Comparison of ENCODE assay signal across 8 mouse cellular contexts in genomic region chr6:112489910-112490559, GRCm38 (mm10). TPM values are rescaled to one million over a fixed set of nuclear protein-coding genes. Genes with fewer than 3 reads are reported as not detected.
DNase-seq lines count a peak whose midpoint lies in the region; ATAC-seq lines count a peak whose summit lies in the region.

Gene Oxtr, minus strand, starts transcription at chr6:112489943.

- DNase-seq in heart, postnatal 14 days: no peak
- no peak for DNase-seq in adrenal gland, adult 2 months
- DNase-seq in adipocyte (ENCODE audit: low spot score): no peak
- no peak for DNase-seq in cerebellum, postnatal 14 days

- peaks cover 15% of the 10 kb centered on the region for H3K4me1 ChIP-seq in heart, embryonic 11.5 days (ENCODE audit: control insufficient read depth, insufficient read depth, low read length)
- peaks cover 7% of the 10 kb centered on the region for H3K4me1 ChIP-seq in heart, embryonic 16.5 days (ENCODE audit: control insufficient read depth, insufficient read depth, low read length)
- peaks cover 21% of the 10 kb centered on the region for H3K4me1 ChIP-seq in midbrain, embryonic 12.5 days

- H3K36me3 ChIP-seq in heart, embryonic 11.5 days (ENCODE audit: control insufficient read depth, insufficient read depth, low read length): no peaks in the 10 kb centered on the region
- H3K36me3 ChIP-seq in heart, embryonic 16.5 days (ENCODE audit: control insufficient read depth, insufficient read depth): no peaks in the 10 kb centered on the region
- H3K36me3 ChIP-seq in midbrain, embryonic 12.5 days: no peaks in the 10 kb centered on the region

- 0 out of 2 replicates have a peak within 1 kb of the TSS, but pooled peaks have one; percentile 34 for H3K9ac ChIP-seq in heart, embryonic 11.5 days (ENCODE audit: low read depth, low read length)
- H3K9ac ChIP-seq in heart, embryonic 16.5 days (ENCODE audit: low read length): peak within 1 kb of the TSS; percentile 42
- peak within 1 kb of the TSS; percentile 20 for H3K9ac ChIP-seq in midbrain, embryonic 12.5 days (replicated peaks)

- H3K27me3 ChIP-seq in heart, embryonic 11.5 days (ENCODE audit: control insufficient read depth, insufficient read depth, low read length): peaks cover 59% of the 10 kb centered on the region
- H3K27me3 ChIP-seq in heart, embryonic 16.5 days (ENCODE audit: control insufficient read depth, insufficient read depth, low read length): peaks cover 49% of the 10 kb centered on the region
- peaks cover 81% of the 10 kb centered on the region for H3K27me3 ChIP-seq in midbrain, embryonic 12.5 days

- no peaks in the 10 kb centered on the region for H3K9me3 ChIP-seq in heart, embryonic 11.5 days (replicated peaks; ENCODE audit: control insufficient read depth, low read length)
- H3K9me3 ChIP-seq in heart, embryonic 16.5 days (replicated peaks; ENCODE audit: control insufficient read depth, low read length): no peaks in the 10 kb centered on the region
- H3K9me3 ChIP-seq in midbrain, embryonic 12.5 days: no peaks in the 10 kb centered on the region

- H3K27ac ChIP-seq in heart, embryonic 11.5 days (ENCODE audit: low read depth, low read length): no peak within 1 kb of the TSS
- no peak within 1 kb of the TSS for H3K27ac ChIP-seq in heart, embryonic 16.5 days (ENCODE audit: low read length)
- H3K27ac ChIP-seq in midbrain, embryonic 12.5 days (replicated peaks): no peak within 1 kb of the TSS

- ATAC-seq in heart, embryonic 11.5 days (replicated peaks; ENCODE audit: insufficient number of reproducible peaks, low FRiP score, low TSS enrichment): no peak
- no peak for ATAC-seq in heart, embryonic 16.5 days (replicated peaks; ENCODE audit: extremely low read depth, insufficient read depth, low FRiP score)
- ATAC-seq in midbrain, embryonic 12.5 days (ENCODE audit: low FRiP score, low read depth): peak; percentile 5; the same call in 1 of the 2 replicates
- ATAC-seq in erythroblast, adult 5-6 weeks (replicated peaks; ENCODE audit: low FRiP score, poor library complexity, severe bottlenecking): no peak

- peak within 1 kb of the TSS; percentile 30 for H3K4me3 ChIP-seq in heart, embryonic 11.5 days (ENCODE audit: low read depth, low read length)
- peak within 1 kb of the TSS; percentile 54 for H3K4me3 ChIP-seq in heart, embryonic 16.5 days (ENCODE audit: low read length)
- H3K4me3 ChIP-seq in midbrain, embryonic 12.5 days: peak within 1 kb of the TSS; percentile 38

- H3K4me2 ChIP-seq in heart, embryonic 11.5 days: peak within 1 kb of the TSS; percentile 68
- peak within 1 kb of the TSS; percentile 84 for H3K4me2 ChIP-seq in heart, embryonic 16.5 days (ENCODE audit: low read depth, low read length)
- peak within 1 kb of the TSS; percentile 64 for H3K4me2 ChIP-seq in midbrain, embryonic 12.5 days (replicated peaks)

- intact Hi-C loops in heart, postnatal 14 days (cut with DNase I): loop anchor here (5.0 to 10.0 kb wide), 3 partner anchors 135 to 512 kb away; partner anchors contain the start of gene Rad18

- WGBS in heart, embryonic 11.5 days (ENCODE audit: insufficient replicate concordance): 5% methylated on average over 24 of the region's 24 CpGs
- 7% methylated on average over 23 of the region's 24 CpGs for WGBS in heart, embryonic 16.5 days
- whole genome bisulfite sequencing in midbrain, embryonic 12.5 days: 6% methylated on average over 24 of the region's 24 CpGs

RNA-seq across cellular contexts. Expression of gene Oxtr, which starts in this region (rescaled TPM):
- polyA plus RNA-seq in heart, embryonic 11.5 days (2014; fragmentation: Nextera tagmentation; extraction: Ambion mirVana): 0.13 and 0.26 TPM in 2 replicates
- under 1 TPM; 0.15 to 0.19 TPM for total RNA-seq in heart, postnatal 14 days (2021)
- total RNA-seq in adrenal gland, adult 2 months (2021): 100 to 1,000 TPM in 1 of 2 experiments, 10 to 100 TPM in 1; 21.0 to 333 TPM
- 98.5 and 193 TPM in 2 replicates for polyA plus RNA-seq in adrenal gland, adult 2 months (2012; rRNA removed)
- polyA plus RNA-seq in heart, embryonic 16.5 days (2015; fragmentation: Nextera tagmentation; extraction: Ambion mirVana): 0.16 and 0.18 TPM in 2 replicates
- 0.08 and 0.26 TPM in 2 replicates for polyA plus RNA-seq in midbrain, embryonic 12.5 days (2016; fragmentation: Nextera tagmentation; extraction: Ambion mirVana)
- not detected in 2 replicates for total RNA-seq in erythroblast, adult 5-6 weeks (2015; ENCODE audit: low replicate concordance)
- 0.14 TPM in 1 of 2 replicates, not detected in the other for total RNA-seq in erythroblast, adult 5-6 weeks (2017; ENCODE audit: low replicate concordance)

Comparison
In these comparisons a context has a peak if more than half of its experiments do, and no peak if none do; other contexts are left out.
1. RNA of gene Oxtr (total RNA-seq): 21.0 to 333 TPM in adrenal gland, adult 2 months; 0.15 to 0.19 TPM in heart, postnatal 14 days and 0.14 TPM in erythroblast, adult 5-6 weeks; every median in the first group is over 10 times any median in the second.
2. RNA of gene Oxtr (polyA plus RNA-seq): 98.5 to 193 TPM in adrenal gland, adult 2 months; 0.13 to 0.26 TPM in heart, embryonic 11.5 days, 0.16 to 0.18 TPM in heart, embryonic 16.5 days and 0.08 to 0.26 TPM in midbrain, embryonic 12.5 days; every median in the first group is over 10 times any median in the second.
3. Peak in ATAC-seq, H3K4me3 ChIP-seq, H3K9ac ChIP-seq and H3K4me2 ChIP-seq in midbrain, embryonic 12.5 days; RNA of the gene not detected or under 1 TPM.
4. Peak in every context shown above with its lines, with median percentiles within 50 percentile points of each other: H3K4me2 ChIP-seq, H3K4me3 ChIP-seq and H3K9ac ChIP-seq.